23 mouse cellular contexts compared by ENCODE assay signal in genomic region chr9:99169029-99169428, GRCm38 (mm10). TPM values are rescaled to one million over a fixed set of nuclear protein-coding genes. Genes with fewer than 3 reads are reported as not detected.
A peak's percentile ranks its signal among the peaks of the same experiment; 100 is the strongest.
DNase-seq lines count a peak whose midpoint lies in the region; ATAC-seq and TF ChIP-seq lines count a peak whose summit lies in the region.
"Had no signal": no experiment of that assay in that cellular context is flagged by ENCODE, and none has a peak within 500 bp of the region (broad histone marks: within the 10 kb centered on the region; RNA-seq: fewer than 3 reads in every experiment).

No protein-coding gene starts in this region.

- no peak overlapping the region for H3K4me2 ChIP-seq in forebrain, embryonic 14.5 days (ENCODE audit: low read length)
- H3K4me2 ChIP-seq in limb, embryonic 12.5 days = no peak overlapping the region
- H3K4me2 ChIP-seq: forebrain, embryonic 12.5 days; forebrain, embryonic 15.5 days had no signal

- no peaks in the 10 kb centered on the region for H3K79me2 ChIP-seq in MEL (ENCODE audit: control insufficient read depth, insufficient read depth, low read length, poor library complexity)

- no peak for DNase-seq in forebrain, embryonic 10.5 days (ENCODE audit: extremely low spot score, low spot score)
- no peak for DNase-seq in forebrain, embryonic 14.5 days (ENCODE audit: low spot score)
- DNase-seq in limb, embryonic 10.5 days (ENCODE audit: low spot score) = no peak
- DNase-seq in MEL (ENCODE audit: low read depth, low spot score) = peak; percentile 43
- no peak for DNase-seq in left cerebral cortex, postnatal 36 days (ENCODE audit: low spot score in 2 of 2)
- DNase-seq: adrenal gland, adult 2 months; adrenal gland, postnatal 10 days; adrenal gland, postnatal 25 days; B cell, adult 2 months; cerebellum, adult 11 months; cerebellum, adult 2 months; cerebellum, adult 9-10 months; cerebellum, postnatal 10 days; cerebellum, postnatal 25 days; forebrain, postnatal 0 days had no signal

- no peak overlapping the region for H3K9ac ChIP-seq in forebrain, embryonic 14.5 days (ENCODE audit: low read length)
- no peak overlapping the region for H3K9ac ChIP-seq in limb, embryonic 12.5 days (replicated peaks)
- no peak overlapping the region for H3K9ac ChIP-seq in MEL (ENCODE audit: control insufficient read depth, low read depth, low read length, poor library complexity, severe bottlenecking)
- H3K9ac ChIP-seq: forebrain, embryonic 12.5 days; forebrain, embryonic 15.5 days; forebrain, postnatal 0 days had no signal

- no peak for TF ChIP-seq RAD21 in MEL (IDR thresholded peaks at IDR 0.05; ENCODE audit: low read depth, low read length)

- intact Hi-C loops in left cerebral cortex, postnatal 36 days (cut with DNase I) = no loop called here

- H3K27ac ChIP-seq in forebrain, embryonic 10.5 days = peak overlapping the region; percentile 57; the same call in 1 of the 2 replicates
- no peak overlapping the region for H3K27ac ChIP-seq in forebrain, embryonic 14.5 days (ENCODE audit: low read depth, low read length)
- H3K27ac ChIP-seq in limb, embryonic 12.5 days = 0 out of 2 replicates have a peak overlapping the region, but pooled peaks have one; percentile 64
- no peak overlapping the region for H3K27ac ChIP-seq in limb, embryonic 10.5 days
- no peak overlapping the region for H3K27ac ChIP-seq in MEL (ENCODE audit: control insufficient read depth, low read depth, low read length)
- H3K27ac ChIP-seq: forebrain, embryonic 12.5 days; forebrain, embryonic 15.5 days had no signal

- no peak for TF ChIP-seq CTCF in MEL (IDR thresholded peaks at IDR 0.05 in 2 of 3, conservative IDR thresholded peaks at IDR 0.05 in 1 of 3; ENCODE audit: control insufficient read depth in 1 of 3, insufficient read depth in 1 of 3, low read depth in 2 of 3, low read length in 3 of 3, poor library complexity in 1 of 3, severe bottlenecking in 1 of 3)

- peaks cover 38% of the 10 kb centered on the region for H3K4me1 ChIP-seq in forebrain, embryonic 10.5 days
- H3K4me1 ChIP-seq in forebrain, embryonic 14.5 days (ENCODE audit: control insufficient read depth, insufficient read depth, low read length) = peaks cover 6% of the 10 kb centered on the region
- no peaks in the 10 kb centered on the region for H3K4me1 ChIP-seq in limb, embryonic 12.5 days (replicated peaks)
- 0 out of 2 replicates have a peak, but pooled peaks cover 3% of the 10 kb centered on the region for H3K4me1 ChIP-seq in limb, embryonic 10.5 days
- H3K4me1 ChIP-seq in MEL (ENCODE audit: control insufficient read depth in 1 of 2, insufficient read depth in 2 of 2, low read length in 2 of 2) = peaks cover 4% of the 10 kb centered on the region in 2 experiments; a peak in 2 of 4 replicates

- no peak overlapping the region for H3K4me3 ChIP-seq in forebrain, embryonic 10.5 days
- H3K4me3 ChIP-seq in forebrain, embryonic 14.5 days (ENCODE audit: low read depth, low read length) = no peak overlapping the region
- H3K4me3 ChIP-seq in limb, embryonic 12.5 days (replicated peaks) = no peak overlapping the region
- no peak overlapping the region for H3K4me3 ChIP-seq in limb, embryonic 10.5 days
- H3K4me3 ChIP-seq in MEL (ENCODE audit: control insufficient read depth in 1 of 2, insufficient read depth in 1 of 2, low read depth in 2 of 2, low read length in 2 of 2) = no peak overlapping the region
- H3K4me3 ChIP-seq: forebrain, embryonic 12.5 days; forebrain, embryonic 15.5 days had no signal

- peak in 1 of 2 experiments; percentile 62; a peak in 2 of 4 replicates for TF ChIP-seq EP300 in MEL (IDR thresholded peaks at IDR 0.05; ENCODE audit: low read depth in 1 of 2, low read length in 2 of 2)

- H3K9me3 ChIP-seq in forebrain, embryonic 10.5 days = no peaks in the 10 kb centered on the region
- no peaks in the 10 kb centered on the region for H3K9me3 ChIP-seq in forebrain, embryonic 14.5 days (replicated peaks; ENCODE audit: control insufficient read depth, low read length)
- H3K9me3 ChIP-seq in limb, embryonic 12.5 days = no peaks in the 10 kb centered on the region
- no peaks in the 10 kb centered on the region for H3K9me3 ChIP-seq in limb, embryonic 10.5 days (replicated peaks)
- no peaks in the 10 kb centered on the region for H3K9me3 ChIP-seq in MEL (replicated peaks; ENCODE audit: insufficient read depth, low read length)
- H3K9me3 ChIP-seq: forebrain, embryonic 12.5 days; forebrain, embryonic 15.5 days; G1E had no signal

- ATAC-seq in forebrain, embryonic 14.5 days = no peak
- ATAC-seq in limb, embryonic 12.5 days (ENCODE audit: insufficient number of reproducible peaks, insufficient read depth, low FRiP score, low TSS enrichment, low read depth) = no peak
- 0 out of 2 replicates have a peak, but pooled peaks have one; percentile 26 for ATAC-seq in megakaryocyte-erythroid progenitor cell, adult 5-6 weeks (replicated peaks; ENCODE audit: low FRiP score, low TSS enrichment, poor library complexity, severe bottlenecking)
- no peak for ATAC-seq in granulocyte monocyte progenitor cell, adult 5-6 weeks (replicated peaks; ENCODE audit: poor library complexity, severe bottlenecking)
- ATAC-seq: CD4-positive, CD25-positive, alpha-beta regulatory T cell, adult 4 months; forebrain, embryonic 15.5 days; forebrain, postnatal 0 days had no signal

- WGBS in forebrain, embryonic 10.5 days = 82% methylated on average over 4 of the region's 4 CpGs
- 66% methylated on average over 4 of the region's 4 CpGs for WGBS in forebrain, embryonic 14.5 days
- 73% methylated on average over 4 of the region's 4 CpGs for WGBS in limb, embryonic 12.5 days
- WGBS in limb, embryonic 10.5 days = 76% methylated on average over 4 of the region's 4 CpGs

- peaks cover 6% of the 10 kb centered on the region; the same call in 1 of the 2 replicates for H3K27me3 ChIP-seq in forebrain, embryonic 10.5 days (ENCODE audit: poor library complexity, severe bottlenecking)
- no peaks in the 10 kb centered on the region for H3K27me3 ChIP-seq in forebrain, embryonic 14.5 days (replicated peaks; ENCODE audit: control insufficient read depth, insufficient read depth, low read length)
- no peaks in the 10 kb centered on the region for H3K27me3 ChIP-seq in limb, embryonic 12.5 days
- H3K27me3 ChIP-seq in limb, embryonic 10.5 days (ENCODE audit: low read depth, poor library complexity, severe bottlenecking) = no peaks in the 10 kb centered on the region
- H3K27me3 ChIP-seq in MEL (ENCODE audit: control insufficient read depth in 1 of 2, insufficient read depth in 2 of 2, low read length in 2 of 2) = peaks cover 0 to 5% of the 10 kb centered on the region in 2 experiments; a peak in 3 of 4 replicates
- H3K27me3 ChIP-seq: CH12.LX; forebrain, embryonic 12.5 days; forebrain, embryonic 15.5 days had no signal

- TF ChIP-seq POLR2A in MEL (IDR thresholded peaks at IDR 0.05; ENCODE audit: control insufficient read depth in 1 of 2, insufficient read depth in 1 of 2, low read depth in 1 of 2, low read length in 2 of 2, poor library complexity in 1 of 2) = no peak

- H3K36me3 ChIP-seq in forebrain, embryonic 10.5 days (replicated peaks) = no peaks in the 10 kb centered on the region
- no peaks in the 10 kb centered on the region for H3K36me3 ChIP-seq in forebrain, embryonic 14.5 days (ENCODE audit: control insufficient read depth, insufficient read depth, low read length)
- H3K36me3 ChIP-seq in limb, embryonic 12.5 days = no peaks in the 10 kb centered on the region
- no peaks in the 10 kb centered on the region for H3K36me3 ChIP-seq in limb, embryonic 10.5 days
- H3K36me3 ChIP-seq in MEL (ENCODE audit: control insufficient read depth in 1 of 2, insufficient read depth in 2 of 2, low read length in 2 of 2) = peaks cover 0 to 5% of the 10 kb centered on the region in 2 experiments; a peak in 2 of 4 replicates
- H3K36me3 ChIP-seq: forebrain, embryonic 12.5 days; forebrain, embryonic 15.5 days; G1E had no signal

TF ChIP-seq in MEL, 35 proteins besides CTCF, POLR2A, EP300 and RAD21 (continues in another document):
- TF ChIP-seq USF2 (IDR thresholded peaks at IDR 0.05; ENCODE audit: borderline replicate concordance in 1 of 2, insufficient read depth in 1 of 2, low read depth in 1 of 2, low read length in 2 of 2) = no peak
- TF ChIP-seq ZNF384 (IDR thresholded peaks at IDR 0.05; ENCODE audit: low read depth, low read length) = no peak
- TF ChIP-seq BHLHE40 (IDR thresholded peaks at IDR 0.05; ENCODE audit: borderline replicate concordance, low read depth, low read length) = no peak
- no peak for TF ChIP-seq ZC3H11A (IDR thresholded peaks at IDR 0.05; ENCODE audit: low read depth, low read length)
- no peak for TF ChIP-seq MXI1 (IDR thresholded peaks at IDR 0.05; ENCODE audit: low read depth, low read length)
- TF ChIP-seq SIN3A (IDR thresholded peaks at IDR 0.05; ENCODE audit: low read length) = no peak
- no peak for TF ChIP-seq CHD2 (IDR thresholded peaks at IDR 0.05; ENCODE audit: low read length)
- TF ChIP-seq TBP (IDR thresholded peaks at IDR 0.05; ENCODE audit: low read depth, low read length) = no peak
- peak; percentile 93 for TF ChIP-seq RCOR1 (IDR thresholded peaks at IDR 0.05; ENCODE audit: low read depth, low read length)
- no peak for TF ChIP-seq NELFE (IDR thresholded peaks at IDR 0.05; ENCODE audit: low read depth, low read length)
- 0 out of 2 replicates have a peak, but pooled peaks have one; percentile 13 for TF ChIP-seq ETS1 (IDR thresholded peaks at IDR 0.05; ENCODE audit: low read depth, low read length)
- peak; percentile 55; the same call in 1 of the 2 replicates for TF ChIP-seq JUND (IDR thresholded peaks at IDR 0.05; ENCODE audit: low read depth, low read length)
- no peak for TF ChIP-seq SMC3 (IDR thresholded peaks at IDR 0.05; ENCODE audit: low read depth, low read length)
- TF ChIP-seq MEF2A (IDR thresholded peaks at IDR 0.05; ENCODE audit: extremely low read depth, insufficient replicate concordance, low read depth, low read length, poor library complexity, severe bottlenecking) = no peak

RNA-seq across cellular contexts. Expression of gene Pik3cb, which starts 28.6 kb away (rescaled TPM):
- polyA plus RNA-seq in forebrain, embryonic 10.5 days (2016; fragmentation: Nextera tagmentation; extraction: Ambion mirVana) = 1.9 and 2.2 TPM in 2 replicates
- 5.0 and 5.2 TPM in 2 replicates for polyA plus RNA-seq in forebrain, embryonic 14.5 days (2014; fragmentation: Nextera tagmentation; extraction: Ambion mirVana)
- polyA plus RNA-seq in limb, embryonic 12.5 days (2016; fragmentation: Nextera tagmentation; extraction: Ambion mirVana) = 1.3 and 1.4 TPM in 2 replicates
- 0.78 and 1.1 TPM in 2 replicates for polyA plus RNA-seq in limb, embryonic 10.5 days (2016; fragmentation: Nextera tagmentation; extraction: Ambion mirVana)
- 2.2 and 2.4 TPM in 2 replicates for total RNA-seq in MEL (2012; rRNA removed)
- 1 to 10 TPM in 1 of 2 experiments, not detected in 1; 7.6 TPM for polyA plus RNA-seq in MEL (2012; ENCODE audit: insufficient read depth in 1 of 2, insufficient read length in 2 of 2, low read depth in 1 of 2, low replicate concordance in 2 of 2, missing spikeins in 1 of 2)
- 9.5 and 14.1 TPM in 2 replicates for total RNA-seq in megakaryocyte-erythroid progenitor cell, adult 5-6 weeks (2014; fragmentation: Nextera tagmentation)
- 2.9 and 5.5 TPM in 2 replicates for total RNA-seq in megakaryocyte-erythroid progenitor cell, adult 5-6 weeks (2017)
- 9.9 and 10.5 TPM in 2 replicates for total RNA-seq in granulocyte monocyte progenitor cell, adult 5-6 weeks (2014; fragmentation: Nextera tagmentation)
- 4.6 and 5.6 TPM in 2 replicates for total RNA-seq in granulocyte monocyte progenitor cell, adult 5-6 weeks (2017)
- 10 to 100 TPM; 23.3 to 23.9 TPM for total RNA-seq in left cerebral cortex, postnatal 36 days (2021)

Comparison
In these comparisons a context has a peak if more than half of its experiments do, and no peak if none do; other contexts are left out.
1. H3K27ac ChIP-seq: peak in forebrain, embryonic 10.5 days (single experiment) and limb, embryonic 12.5 days (single experiment); none in forebrain, embryonic 14.5 days (single experiment), limb, embryonic 10.5 days (single experiment) and MEL (single experiment).